Mouse (Mus musculus) gastrocnemius, postnatal 25 days (tissue): ENCODE measurements at regions not wholly inside any gene's neighbourhood (a gene's known extent, or its start where the extent isn't known, plus 50 kb on each side); places are given as distances from the start of the nearest gene placed in this dataset.

Experiments
- DNase-seq: peaks from one replicate; pipeline ENCODE4 v3.0.0; 2022

DNA sequence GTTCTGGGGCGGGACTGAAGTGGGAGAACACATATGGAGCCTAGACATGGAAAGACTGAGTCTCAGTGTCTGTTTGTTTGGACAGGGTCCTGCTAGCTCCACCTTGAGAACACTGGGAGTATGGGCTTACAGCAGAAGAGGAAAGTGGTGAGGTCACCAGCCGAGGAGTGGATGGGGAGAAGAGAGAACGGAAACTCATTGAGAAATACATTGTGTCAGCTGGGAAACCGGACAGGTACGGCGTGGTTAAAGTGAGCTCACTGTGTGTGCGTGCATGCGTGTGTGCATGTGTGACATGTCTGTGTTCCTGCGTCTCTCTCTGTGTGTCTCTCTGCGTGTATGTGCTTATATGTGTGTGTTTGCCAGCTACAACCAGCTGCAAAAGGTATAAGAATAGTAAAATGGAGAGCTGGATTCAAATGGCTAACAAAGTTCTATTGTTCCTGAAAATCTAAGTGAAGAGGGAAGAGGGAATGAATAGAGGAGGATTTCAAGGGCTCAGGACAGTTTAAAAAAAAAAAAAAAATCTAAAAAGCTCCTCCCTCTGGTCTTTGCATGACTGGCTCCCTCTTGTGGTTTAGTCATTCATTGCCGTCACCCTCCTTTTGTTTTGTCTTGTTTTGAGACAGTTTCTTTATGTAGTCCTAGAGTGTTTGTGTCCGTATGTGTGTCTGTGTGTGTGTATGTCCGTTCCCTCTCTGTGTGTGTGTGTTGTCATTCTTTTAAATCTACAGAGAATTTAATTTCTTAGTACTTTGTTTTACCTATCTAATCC, 52.0 kb upstream of the Ak4 start:
- no peak for DNase-seq

GRCm38 (mm10) chr4:101365299-101365698, 53.8 kb upstream of the Ak4 start:
- no peak for DNase-seq

GRCm38 (mm10) chr4:101364716-101365115, 54.4 kb upstream of the Ak4 start:
- no peak for DNase-seq

GRCm38 (mm10) chr4:101363231-101363630, 55.8 kb upstream of the Ak4 start:
- DNase-seq, result peak; percentile 25

DNA sequence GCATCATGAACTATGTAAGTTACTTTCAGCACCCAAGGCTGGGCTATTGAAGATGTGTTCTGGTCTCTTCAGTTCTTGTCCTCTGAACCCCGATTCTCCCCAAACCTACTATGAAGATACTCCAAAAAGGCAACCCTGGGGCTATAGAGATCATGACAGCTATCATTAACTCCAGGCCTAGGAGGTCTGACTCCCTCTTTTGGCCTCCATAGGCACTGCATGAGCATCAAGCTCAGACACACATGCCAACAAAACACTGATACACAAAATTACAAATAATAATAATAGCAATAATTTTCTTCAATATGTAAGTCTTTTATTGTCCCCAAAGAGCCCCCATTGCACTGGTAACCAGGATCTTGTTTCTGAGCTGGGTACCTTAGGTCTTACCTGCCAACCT, 57.3 kb upstream of the Ak4 start:
- no peak for DNase-seq

- DNase-seq, result no peak
Observed at GRCm38 (mm10) chr4:101360296-101360695, 58.8 kb upstream of the Ak4 start.

DNA sequence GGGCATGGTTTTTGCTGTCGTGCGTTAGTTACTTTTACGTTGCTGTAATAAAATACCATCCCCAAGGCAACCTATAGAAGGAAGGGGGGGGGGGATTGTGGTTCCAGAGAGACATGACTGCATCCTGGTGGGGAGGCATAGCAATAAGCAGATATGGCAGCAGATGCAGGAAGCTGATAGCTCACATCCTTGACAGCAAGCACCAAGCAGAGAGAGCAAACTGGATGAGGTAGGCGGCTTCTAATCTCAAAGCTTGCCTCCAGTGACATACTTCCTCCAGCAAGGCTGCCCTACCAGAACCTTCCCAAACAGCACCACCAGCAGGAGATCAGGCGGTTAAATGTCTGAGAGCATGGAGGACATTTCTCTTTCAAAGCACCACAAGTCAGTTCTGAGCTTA, 60.0 kb upstream of the Ak4 start:
- no peak for DNase-seq

DNA sequence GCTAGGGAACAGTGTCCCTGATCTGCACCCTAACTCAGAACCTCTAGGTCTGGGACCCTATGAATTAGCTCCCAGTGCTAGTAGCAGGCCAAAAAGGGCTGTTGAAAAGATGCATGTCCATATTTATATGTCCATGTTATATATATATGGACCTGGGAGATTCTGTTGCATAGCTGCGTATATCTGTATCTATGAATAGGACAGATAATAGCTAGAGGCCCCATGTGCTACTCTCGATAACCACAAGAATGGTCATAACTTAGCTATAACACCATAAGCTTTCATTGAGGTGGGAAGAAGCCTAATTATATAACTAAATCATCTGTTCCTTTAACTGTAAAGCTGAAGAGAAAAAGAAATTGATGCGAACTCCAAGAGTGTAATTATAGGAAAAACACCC, 60.6 kb upstream of the Ak4 start:
- no peak for DNase-seq

DNA sequence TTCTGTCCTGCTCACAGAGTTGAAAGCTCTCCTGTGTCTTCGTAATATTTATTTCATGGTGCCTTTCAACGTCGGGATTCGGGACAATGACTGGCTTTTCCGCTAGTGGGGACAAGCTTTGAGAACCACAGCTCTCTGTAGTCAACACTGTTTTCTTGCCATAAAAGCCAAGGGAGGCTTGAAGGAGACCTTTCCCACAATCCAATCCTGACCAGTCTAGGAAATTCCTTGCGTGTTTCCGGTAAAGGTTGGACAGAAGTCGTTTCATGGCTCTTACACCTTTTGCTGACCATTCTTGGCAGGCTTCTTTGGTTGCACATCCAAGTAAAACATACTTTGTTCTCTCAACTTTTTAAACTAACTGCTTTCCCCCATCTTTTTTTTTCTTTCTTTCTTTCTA, 61.2 kb upstream of the Ak4 start:
- no peak for DNase-seq

DNA sequence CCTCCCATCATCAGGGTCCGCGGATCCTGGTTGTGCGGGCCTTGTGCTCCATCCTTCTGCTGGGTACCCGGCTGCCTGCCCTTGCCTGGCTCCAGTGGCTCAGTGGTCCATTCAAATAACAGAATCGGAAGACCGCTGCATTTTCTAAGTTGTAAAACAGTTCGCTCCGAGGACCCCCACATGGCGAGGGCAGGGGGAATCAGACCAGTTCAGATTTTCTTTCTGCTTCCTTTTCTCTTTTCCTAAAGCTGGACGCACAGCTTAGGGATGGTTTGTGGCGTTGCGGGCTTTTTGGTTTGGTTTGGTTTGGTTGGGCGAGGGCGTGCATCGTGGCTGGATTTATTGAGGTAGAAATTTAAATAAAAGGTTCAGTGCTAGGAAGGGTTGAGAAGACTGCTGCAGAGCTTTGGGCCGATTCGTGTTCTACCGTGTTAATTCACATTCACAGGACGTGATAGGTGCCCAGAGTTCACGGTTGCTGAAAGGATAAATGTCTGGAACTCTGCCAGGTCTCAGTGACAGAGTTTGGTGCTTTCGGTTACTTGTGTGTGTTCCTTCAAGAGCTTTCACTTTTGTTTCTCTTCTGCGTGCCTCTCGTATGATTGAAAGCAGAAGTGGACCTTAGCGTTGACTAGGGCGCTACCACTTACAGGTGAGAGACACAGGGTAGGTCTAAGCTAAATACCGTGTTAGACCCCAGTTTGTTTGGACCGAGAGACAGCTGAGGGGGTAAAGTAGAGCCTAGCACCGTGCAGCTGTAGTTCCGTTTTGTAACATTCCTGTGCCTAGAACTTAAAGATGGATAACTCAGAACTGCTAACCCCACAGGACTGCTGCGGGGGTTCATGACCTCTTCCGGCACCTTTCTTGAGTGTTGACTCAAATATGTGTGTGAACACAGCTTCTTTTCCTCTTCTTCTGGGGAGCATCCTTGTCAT, 61.9 kb upstream of the Ak4 start:
- no peak for DNase-seq

DNA sequence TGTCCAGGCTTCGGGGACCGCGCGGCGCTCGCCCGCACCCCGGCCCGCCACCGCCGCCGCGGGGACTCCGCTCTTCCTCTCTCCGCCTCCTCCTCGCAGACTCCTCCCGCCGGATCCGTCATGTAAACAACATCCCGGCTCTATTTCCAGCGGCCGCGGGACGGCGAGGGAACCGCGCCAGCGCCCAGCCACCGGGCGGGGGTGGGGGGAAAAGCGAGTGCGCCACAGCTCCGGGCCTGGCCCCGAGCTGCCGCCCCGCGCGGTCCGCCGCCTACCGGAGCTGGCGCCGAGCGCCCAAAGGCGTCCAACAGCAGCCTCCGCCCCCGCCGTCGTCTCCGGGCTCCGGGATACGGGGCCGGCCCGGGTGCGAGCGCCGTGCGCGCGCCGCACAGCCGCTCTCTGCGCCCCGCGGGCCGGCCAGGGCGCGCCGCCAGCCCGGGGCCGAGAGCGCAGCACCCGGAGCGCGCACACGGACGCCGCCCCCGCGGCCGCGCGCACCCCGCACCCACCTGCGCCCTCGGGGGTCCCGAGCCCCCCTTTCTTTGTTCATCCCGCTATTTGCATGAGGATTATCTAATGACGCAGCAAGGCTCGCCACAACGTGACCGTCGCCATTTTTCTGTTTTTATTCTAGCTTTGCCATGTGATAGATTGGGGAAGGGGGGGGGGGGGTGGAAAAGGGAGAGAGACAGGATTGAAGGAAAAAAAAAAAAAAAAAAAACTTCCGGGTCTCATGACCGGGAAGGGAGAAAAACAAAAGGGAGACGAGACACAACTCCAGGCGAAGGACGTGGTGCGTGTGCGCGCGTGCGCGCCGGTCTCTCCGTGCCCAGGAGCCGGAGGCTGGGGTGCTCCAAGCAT, 62.8 kb upstream of the Ak4 start:
- peak; percentile 94 for DNase-seq

GRCm38 (mm10) chr4:101355431-101356092, 63.5 kb upstream of the Ak4 start:
- peak; percentile 81 for DNase-seq

DNA sequence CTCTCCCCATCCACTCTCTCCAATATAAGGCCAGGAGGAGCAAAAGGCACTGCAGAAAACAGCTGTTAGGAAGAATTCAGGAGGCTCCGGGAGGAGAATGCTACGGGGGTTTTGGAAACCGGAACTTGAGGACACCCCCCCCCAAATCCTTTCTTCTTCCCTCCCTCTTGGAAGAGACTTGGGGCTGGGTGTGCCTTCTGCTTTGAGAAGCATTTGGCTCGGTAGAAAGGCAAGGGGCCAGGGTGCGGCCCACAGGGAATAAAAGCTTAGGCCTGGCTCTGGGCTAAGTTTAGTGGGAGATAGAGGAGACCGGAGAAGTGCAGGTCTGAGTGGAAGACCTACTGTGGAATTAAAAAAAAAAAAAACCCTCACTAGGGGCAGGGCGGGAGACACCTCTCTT, 64.1 kb upstream of the Ak4 start:
- peak; percentile 85 for DNase-seq

DNA sequence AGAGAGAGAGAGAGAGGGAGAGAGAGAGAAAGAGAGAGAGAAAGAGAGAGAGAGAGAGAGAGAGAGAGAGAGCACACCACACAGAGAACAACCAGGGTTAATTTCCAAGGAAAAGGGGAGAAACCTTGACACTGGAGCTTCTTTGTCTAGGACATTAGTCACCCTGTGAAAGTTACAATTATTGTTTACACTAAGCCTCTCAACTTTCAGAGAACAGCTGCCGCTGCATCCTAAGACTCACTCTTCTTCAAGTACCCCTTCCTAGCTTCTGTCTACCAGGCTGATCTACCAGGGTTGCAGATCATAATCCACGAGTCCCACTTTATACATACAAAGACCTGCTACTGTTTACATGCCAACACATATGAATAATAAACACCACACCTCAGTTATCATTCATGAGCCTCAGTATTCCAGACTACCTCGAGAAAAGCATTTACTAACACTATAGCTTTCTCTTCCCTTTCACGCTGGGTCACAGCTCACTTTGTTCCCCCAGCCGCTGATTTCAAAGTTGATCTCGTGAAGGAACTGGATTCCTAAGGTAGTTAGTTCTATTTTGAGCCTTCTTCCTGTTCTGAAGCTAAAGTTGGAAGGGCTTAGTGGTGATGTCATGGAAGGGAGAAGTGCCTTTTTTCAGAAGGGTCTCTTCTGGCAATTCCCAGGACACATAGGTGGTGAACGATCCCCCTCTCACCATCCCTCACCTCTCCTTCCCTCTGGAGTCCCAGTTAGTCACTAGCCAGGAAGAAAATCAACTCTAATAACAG, 64.8 kb upstream of the Ak4 start:
- DNase-seq, result no peak

DNA sequence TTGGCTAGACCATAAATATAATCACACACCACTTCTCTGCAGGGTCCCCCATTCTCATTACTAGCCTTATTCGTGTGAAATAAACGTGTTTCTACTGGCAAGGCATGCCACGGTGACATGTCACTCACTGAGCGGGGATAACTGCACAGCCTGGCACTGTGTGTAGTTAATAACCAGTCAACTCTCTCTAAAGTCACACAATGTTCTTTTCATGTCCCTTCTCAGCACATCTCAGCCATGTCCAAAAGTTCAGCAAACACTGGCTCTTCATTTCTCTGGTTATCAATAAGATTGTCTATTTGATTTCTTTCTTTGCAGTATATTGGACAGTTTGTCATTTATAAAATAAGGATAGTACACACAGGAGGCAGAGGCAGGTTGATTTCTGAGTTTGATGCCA, 66.9 kb upstream of the Ak4 start:
- DNase-seq, result no peak

DNA sequence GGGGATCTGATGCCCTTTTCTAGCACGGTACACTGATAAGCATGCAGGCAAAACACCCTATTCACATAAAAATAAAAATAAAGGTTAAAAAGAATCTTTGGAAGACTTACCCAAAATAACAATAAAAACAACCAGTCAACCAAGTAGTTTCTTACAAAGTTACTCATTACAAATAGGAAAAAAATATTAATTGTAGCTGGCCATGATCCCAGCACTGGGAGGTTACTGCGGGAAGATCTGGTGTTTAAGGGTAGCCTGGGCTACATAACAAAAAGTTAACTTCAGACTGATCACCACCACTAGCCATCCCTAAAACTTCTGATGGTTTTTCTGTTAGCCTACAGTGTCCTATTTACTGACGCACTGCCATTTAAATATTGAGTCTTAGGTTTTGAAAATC, 67.4 kb upstream of the Ak4 start:
- DNase-seq, result no peak

GRCm38 (mm10) chr4:101350656-101351055, 68.4 kb upstream of the Ak4 start:
- DNase-seq, result peak; percentile 19

DNA sequence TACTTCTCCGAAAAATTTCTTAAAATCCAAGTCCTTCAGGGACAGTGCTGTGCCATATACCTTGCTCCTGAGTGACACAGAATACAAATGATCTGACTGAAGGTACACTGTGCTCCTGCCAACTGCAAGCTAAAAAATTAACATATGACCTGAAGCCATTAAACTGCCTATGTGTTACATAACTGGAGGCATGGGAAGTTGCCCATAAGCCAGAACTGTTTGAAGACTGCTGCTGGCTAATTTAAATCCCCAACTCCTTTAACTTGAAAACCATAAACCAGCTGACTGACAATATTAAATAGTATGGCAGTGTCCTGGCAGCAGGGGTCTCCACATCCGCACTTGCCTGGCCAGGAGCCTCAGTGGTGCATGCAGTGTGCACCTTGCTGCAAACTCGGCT, 68.9 kb upstream of the Ak4 start:
- no peak for DNase-seq

DNA sequence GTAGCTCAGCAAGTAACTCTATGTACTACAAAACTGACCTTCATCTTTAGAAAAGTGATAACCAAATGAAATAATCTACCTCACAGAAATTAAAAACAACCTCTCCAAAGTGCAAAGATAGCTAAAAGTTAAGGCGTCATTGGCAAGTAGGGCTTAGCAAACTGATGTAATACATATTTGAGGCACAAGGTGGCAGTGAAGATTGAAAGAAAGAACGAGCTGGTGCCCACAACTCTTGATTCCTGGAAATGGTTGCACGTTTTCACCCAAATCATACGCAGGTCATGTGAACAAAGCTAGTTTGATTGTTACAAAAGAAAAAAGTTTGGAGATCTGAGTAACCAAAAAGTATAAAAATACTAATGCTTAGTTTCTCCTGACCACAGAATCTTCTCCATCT, 69.7 kb upstream of the Ak4 start:
- no peak for DNase-seq

DNA sequence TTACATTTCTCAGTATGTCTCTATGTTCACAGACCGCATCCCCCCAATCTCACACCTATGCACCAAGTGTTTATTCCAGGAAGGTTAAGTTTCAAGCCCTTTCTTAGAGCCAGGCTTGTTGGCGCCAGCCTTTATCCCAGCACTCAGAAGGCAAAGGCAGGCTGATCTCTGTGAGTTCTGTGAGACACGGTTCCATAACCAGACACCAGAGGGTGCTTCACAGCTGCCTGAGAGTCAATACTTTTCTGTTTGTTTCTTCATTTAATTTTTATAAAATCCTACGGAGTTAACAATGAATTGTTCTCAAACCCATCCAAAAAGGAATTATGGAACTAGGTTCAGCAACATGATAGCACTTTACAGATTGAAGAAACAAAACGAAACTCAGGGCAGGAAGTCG, 71.8 kb upstream of the Ak4 start:
- DNase-seq, result no peak

DNA sequence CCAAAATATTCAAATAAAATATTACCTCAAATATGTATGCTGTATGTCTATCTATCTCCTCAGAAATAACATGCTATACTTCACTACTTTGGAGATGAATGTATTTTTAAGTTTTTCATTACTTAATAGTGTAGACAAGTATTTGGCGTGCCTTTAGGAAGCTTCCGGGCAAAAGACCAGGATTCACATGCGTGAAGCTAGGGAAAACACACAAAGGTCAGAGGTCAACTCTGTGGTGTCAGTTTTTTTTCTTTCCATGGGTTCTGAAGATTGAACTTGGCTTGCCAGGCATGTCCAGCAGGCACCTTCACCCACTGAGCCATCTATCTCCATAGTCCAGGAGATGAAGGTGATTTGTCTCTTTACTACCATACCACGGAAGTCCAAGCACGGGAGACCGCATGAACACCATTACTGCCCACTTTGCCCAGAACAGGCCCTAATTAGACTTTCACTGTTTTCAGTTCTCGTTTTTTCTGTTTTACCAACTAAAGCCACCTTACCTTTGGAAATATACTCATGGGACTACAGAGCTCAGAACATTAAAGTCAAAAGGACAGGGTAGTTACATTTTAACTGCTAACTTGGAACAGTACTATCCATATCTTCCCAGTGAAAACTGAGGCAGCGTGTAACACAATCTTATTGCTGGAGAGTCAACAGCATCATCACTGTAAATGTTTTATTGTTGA, 76.9 kb upstream of the Ak4 start:
- DNase-seq, result no peak
